Mouse (Mus musculus) spleen, adult 2 months (tissue): ENCODE data around the gene Nupl1.

Experiments
- CTCF ChIP-seq: fragments of 200-500 bp; IDR thresholded peaks from 2 replicates; pipeline ENCODE4 v1.5.1; 2011; ENCODE audit warnings: mild to moderate bottlenecking, inconsistent platforms; ENCODE audit not compliant: insufficient read depth, insufficient read length, insufficient replicate concordance; ENCODE audit errors: extremely low read depth
- POLR2A ChIP-seq: fragments of 200-500 bp; IDR thresholded peaks from 2 replicates; pipeline ENCODE4 v1.6.1; 2011; ENCODE audit warnings: low read depth, low read length, inconsistent platforms

DNA sequence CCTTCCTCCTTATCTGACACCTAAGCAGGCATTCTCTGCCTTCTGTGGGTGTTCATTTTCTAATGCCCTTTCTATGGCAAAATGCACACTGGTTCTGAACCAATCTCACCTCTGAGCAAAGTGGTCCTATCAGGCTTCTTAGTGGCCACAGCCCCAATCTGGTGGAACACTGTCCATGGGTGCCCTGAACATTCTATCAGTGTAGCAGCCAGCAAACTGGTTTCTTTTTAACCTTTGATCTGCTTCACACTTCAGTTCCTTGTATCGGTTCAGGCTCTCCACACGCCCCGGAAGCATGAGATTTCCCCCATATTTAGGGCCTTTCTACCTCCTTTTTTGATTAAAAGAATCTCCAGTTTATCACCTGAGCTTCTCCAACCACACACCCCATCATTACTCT is 36.2 kb downstream of the Nupl1 start:
- no peak for TF ChIP-seq POLR2A
- TF ChIP-seq CTCF = no peak
